Comparison of ENCODE assay signal across 7 mouse cellular contexts in genomic region chr6:99665457-99666317, GRCm38 (mm10). TPM values are rescaled to one million over a fixed set of nuclear protein-coding genes. Genes with fewer than 3 reads are reported as not detected.
DNase-seq lines count a peak whose midpoint lies in the region; ATAC-seq and TF ChIP-seq lines count a peak whose summit lies in the region.

No protein-coding gene starts in this region.

- no peaks in the 10 kb centered on the region for H3K4me1 ChIP-seq in embryonic fibroblast, embryonic 13.5 days (ENCODE audit: control insufficient read depth, insufficient read depth, low read length)
- H3K4me1 ChIP-seq in intestine, embryonic 16.5 days (ENCODE audit: control insufficient read depth, insufficient read depth, low read length): peaks cover 11% of the 10 kb centered on the region
- H3K4me1 ChIP-seq in midbrain, postnatal 0 days (ENCODE audit: insufficient read depth, low read length): peaks cover 30% of the 10 kb centered on the region

- peak overlapping the region; percentile 94 for H3K4me2 ChIP-seq in intestine, embryonic 16.5 days (ENCODE audit: low read depth, low read length)
- H3K4me2 ChIP-seq in midbrain, postnatal 0 days (ENCODE audit: low read depth, low read length, poor library complexity, severe bottlenecking): peak overlapping the region; percentile 98

- TF ChIP-seq CTCF in embryonic fibroblast, embryonic 13.5 days (IDR thresholded peaks at IDR 0.05; ENCODE audit: borderline replicate concordance, insufficient read depth, low read length): no peak
- no peak for TF ChIP-seq CTCF in midbrain, postnatal 0 days (IDR thresholded peaks at IDR 0.05)

- peak overlapping the region; percentile 49 for H3K4me3 ChIP-seq in embryonic fibroblast, embryonic 13.5 days (ENCODE audit: insufficient read depth, low read length)
- peak overlapping the region; percentile 79 for H3K4me3 ChIP-seq in intestine, embryonic 16.5 days (ENCODE audit: low read length)
- H3K4me3 ChIP-seq in midbrain, postnatal 0 days (ENCODE audit: low read depth, low read length): peak overlapping the region; percentile 75

- peak; percentile 34 for DNase-seq in 3T3-L1 (ENCODE audit: low read depth, low spot score)
- DNase-seq in B cell, adult 2 months: peak; percentile 35 to 37
- DNase-seq in midbrain, postnatal 0 days (ENCODE audit: low spot score): peak; percentile 19
- DNase-seq in frontal cortex, postnatal 14 days (ENCODE audit: low spot score in 2 of 2): no peak
- no peak for DNase-seq in layer of hippocampus, postnatal 10 days (ENCODE audit: low spot score in 2 of 2)

- H3K9me3 ChIP-seq in intestine, embryonic 16.5 days (ENCODE audit: control insufficient read depth, low read length): no peaks in the 10 kb centered on the region
- H3K9me3 ChIP-seq in midbrain, postnatal 0 days (ENCODE audit: low read length): no peaks in the 10 kb centered on the region

- no peak overlapping the region for H3K27ac ChIP-seq in embryonic fibroblast, embryonic 13.5 days (ENCODE audit: insufficient read depth, low read length)
- peak overlapping the region; percentile 64 for H3K27ac ChIP-seq in intestine, embryonic 16.5 days (ENCODE audit: low read length)
- peak overlapping the region; percentile 34 for H3K27ac ChIP-seq in midbrain, postnatal 0 days (ENCODE audit: low read depth, low read length)

- peak overlapping the region; percentile 85 for H3K9ac ChIP-seq in intestine, embryonic 16.5 days (ENCODE audit: low read depth, low read length)
- H3K9ac ChIP-seq in midbrain, postnatal 0 days (replicated peaks; ENCODE audit: low read length, poor library complexity, severe bottlenecking): peak overlapping the region; percentile 88

- no peak for TF ChIP-seq POLR2A in embryonic fibroblast, embryonic 13.5 days (IDR thresholded peaks at IDR 0.05; ENCODE audit: low read depth, low read length)

- no peak for ATAC-seq in intestine, embryonic 16.5 days
- no peak for ATAC-seq in midbrain, postnatal 0 days (ENCODE audit: low FRiP score)

- no peaks in the 10 kb centered on the region for H3K27me3 ChIP-seq in intestine, embryonic 16.5 days (replicated peaks; ENCODE audit: control insufficient read depth, insufficient read depth, low read length)
- no peaks in the 10 kb centered on the region for H3K27me3 ChIP-seq in midbrain, postnatal 0 days (ENCODE audit: insufficient read depth, low read length)

- H3K36me3 ChIP-seq in intestine, embryonic 16.5 days (ENCODE audit: control insufficient read depth, insufficient read depth, low read length): no peaks in the 10 kb centered on the region
- no peaks in the 10 kb centered on the region for H3K36me3 ChIP-seq in midbrain, postnatal 0 days (ENCODE audit: insufficient read depth, low read length)

- 26% methylated on average over 16 of the region's 16 CpGs for WGBS in intestine, embryonic 16.5 days
- WGBS in midbrain, postnatal 0 days: 30% methylated on average over 16 of the region's 16 CpGs

RNA-seq across cellular contexts. Expression of gene Eif4e3, which starts 0.9 kb away (rescaled TPM):
- polyA plus RNA-seq in embryonic fibroblast, embryonic 13.5 days (2011; ENCODE audit: insufficient read length, low read depth, missing spikeins): 8.8 and 13.5 TPM in 2 replicates
- 9.0 and 10.1 TPM in 2 replicates for polyA plus RNA-seq in intestine, embryonic 16.5 days (2015; fragmentation: Nextera tagmentation; extraction: Ambion mirVana)
- total RNA-seq in midbrain, postnatal 0 days (2014; rRNA removed): 8.4 and 10.6 TPM in 2 replicates
- polyA plus RNA-seq in midbrain, postnatal 0 days (2015; fragmentation: Nextera tagmentation; extraction: Ambion mirVana): 5.4 and 5.5 TPM in 2 replicates
- total RNA-seq in layer of hippocampus, postnatal 10 days (2021): 10 to 100 TPM; 18.4 to 20.3 TPM

RNA-seq across cellular contexts. Expression of gene Gm20696, which starts 0.9 kb away (rescaled TPM):
- polyA plus RNA-seq in embryonic fibroblast, embryonic 13.5 days (2011; ENCODE audit: insufficient read length, low read depth, missing spikeins): 3.6 and 5.2 TPM in 2 replicates
- 1.7 and 2.4 TPM in 2 replicates for polyA plus RNA-seq in intestine, embryonic 16.5 days (2015; fragmentation: Nextera tagmentation; extraction: Ambion mirVana)
- total RNA-seq in midbrain, postnatal 0 days (2014; rRNA removed): 1.1 and 2.5 TPM in 2 replicates
- 1.3 and 2.9 TPM in 2 replicates for polyA plus RNA-seq in midbrain, postnatal 0 days (2015; fragmentation: Nextera tagmentation; extraction: Ambion mirVana)
- total RNA-seq in layer of hippocampus, postnatal 10 days (2021): 1 to 10 TPM; 7.1 to 8.8 TPM

RNA-seq across cellular contexts. Expression of gene Gpr27, which starts 26.8 kb away (rescaled TPM):
- 0.33 and 2.4 TPM in 2 replicates for polyA plus RNA-seq in embryonic fibroblast, embryonic 13.5 days (2011; ENCODE audit: insufficient read length, low read depth, missing spikeins)
- polyA plus RNA-seq in intestine, embryonic 16.5 days (2015; fragmentation: Nextera tagmentation; extraction: Ambion mirVana): 1.2 TPM in 2 replicates
- total RNA-seq in midbrain, postnatal 0 days (2014; rRNA removed): 110 and 114 TPM in 2 replicates
- 26.0 and 27.8 TPM in 2 replicates for polyA plus RNA-seq in midbrain, postnatal 0 days (2015; fragmentation: Nextera tagmentation; extraction: Ambion mirVana)
- total RNA-seq in layer of hippocampus, postnatal 10 days (2021): 10 to 100 TPM; 60.3 to 61.9 TPM

Comparison
In these comparisons a context has a peak if more than half of its experiments do, and no peak if none do; other contexts are left out.
1. DNase-seq: peak in 3T3-L1 (single experiment), B cell, adult 2 months (2 of 2) and midbrain, postnatal 0 days (single experiment); none in frontal cortex, postnatal 14 days (0 of 2) and layer of hippocampus, postnatal 10 days (0 of 2).
2. Peak in every context shown above with its lines, with median percentiles within 50 percentile points of each other: H3K4me3 ChIP-seq.